Mouse (Mus musculus) adrenal gland, postnatal 25 days (tissue): ENCODE results near the gene Kmt2d. TPM values are rescaled to one million over a fixed set of nuclear protein-coding genes. Genes with fewer than 3 reads are reported as not detected.
A peak's percentile ranks its signal among the peaks of the same experiment; 100 is the strongest.

Experiments
- DNase-seq: peaks from one replicate; pipeline ENCODE4 v3.0.0; 2021; ENCODE audit warnings: mixed read lengths
- total RNA-seq: library from RNA; stranded (reverse); gene quantifications from 2 replicates; pipeline ENCODE4 v1.2.3, GENCODE M21; 2021

Kmt2d gene
- total RNA-seq, 1 experiment from 2014 or later = 83.0 TPM

DNA sequence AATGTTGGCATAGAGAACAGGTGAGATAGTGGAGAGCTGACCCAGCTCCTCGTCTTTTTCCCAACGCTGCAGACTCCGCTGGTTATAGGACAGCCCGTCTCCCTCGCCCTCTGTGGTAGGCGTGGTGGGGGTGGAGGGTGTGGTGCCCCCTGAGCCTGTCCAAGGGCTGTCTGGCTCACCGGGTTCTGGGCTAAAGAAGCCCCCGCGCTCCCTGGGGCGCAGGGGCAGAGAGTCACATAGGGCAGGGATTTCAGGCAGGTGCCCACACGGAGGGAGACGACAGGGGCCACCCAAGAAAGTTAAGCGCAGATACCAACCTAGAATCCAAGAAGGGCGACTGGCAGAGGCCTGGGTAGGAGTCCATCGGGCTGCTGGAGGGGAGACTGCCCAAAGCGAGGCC lies 16.8 kb downstream of the Kmt2d start:
- no peak for DNase-seq

DNA sequence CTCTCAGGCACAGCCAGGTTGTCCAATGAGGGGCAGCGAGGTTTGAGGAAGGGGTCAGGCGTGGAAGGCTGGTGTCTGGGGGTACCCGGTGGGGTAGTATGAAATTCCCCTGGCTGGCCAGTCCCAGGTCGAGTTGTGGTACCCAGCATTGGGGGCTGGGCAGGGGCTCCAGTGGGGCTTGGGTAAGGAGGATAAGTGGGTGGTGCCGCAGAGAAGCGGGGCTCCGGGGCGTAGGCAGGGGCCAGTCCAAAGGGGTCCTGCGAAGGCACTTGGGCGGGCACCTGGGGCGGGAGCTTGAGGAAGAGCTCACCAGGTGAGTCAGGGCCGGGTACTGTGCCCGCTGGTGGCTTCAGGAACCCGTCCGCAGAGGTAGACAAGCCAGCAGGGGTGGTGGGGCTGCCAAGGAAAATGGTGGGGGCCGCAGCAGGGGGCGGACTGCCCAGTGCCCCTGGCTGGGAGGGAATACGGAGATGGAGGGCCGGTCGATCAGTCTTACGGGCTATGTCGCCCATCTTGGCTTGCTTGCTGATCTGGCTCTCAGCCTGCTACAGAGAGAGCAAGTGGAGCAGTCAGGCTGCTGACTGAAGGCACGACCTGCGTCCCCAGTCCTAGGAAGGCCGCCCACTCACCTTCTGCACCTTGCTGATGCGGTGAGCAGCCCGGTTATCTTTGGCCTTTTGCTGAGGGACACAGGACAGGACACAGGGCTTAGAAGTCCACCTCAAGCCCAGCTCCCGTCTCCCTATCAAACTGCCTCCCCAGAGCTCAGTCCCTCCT lies 17.7 kb downstream of the Kmt2d start:
- DNase-seq = no peak

DNA sequence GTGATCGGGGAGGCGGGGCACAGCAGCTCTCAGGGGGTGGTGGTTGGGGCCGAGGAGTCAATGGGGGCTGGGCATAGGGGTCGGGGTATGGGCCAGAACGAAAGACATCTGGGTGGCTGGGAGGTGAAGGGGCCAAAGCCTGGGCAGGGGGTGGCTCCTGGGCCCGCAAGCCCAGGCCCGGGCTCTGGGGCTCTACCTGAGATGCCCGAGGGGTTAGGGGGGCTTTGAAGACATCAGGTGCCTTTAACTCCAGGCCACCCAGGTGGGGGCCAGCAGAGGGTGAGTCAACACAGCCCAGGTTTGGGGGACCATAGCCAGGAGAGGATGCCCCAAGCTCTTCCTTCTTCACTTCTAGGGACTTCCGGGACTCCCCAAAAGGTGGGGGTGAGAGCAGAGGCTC lies 18.3 kb downstream of the Kmt2d start:
- no peak for DNase-seq

DNA sequence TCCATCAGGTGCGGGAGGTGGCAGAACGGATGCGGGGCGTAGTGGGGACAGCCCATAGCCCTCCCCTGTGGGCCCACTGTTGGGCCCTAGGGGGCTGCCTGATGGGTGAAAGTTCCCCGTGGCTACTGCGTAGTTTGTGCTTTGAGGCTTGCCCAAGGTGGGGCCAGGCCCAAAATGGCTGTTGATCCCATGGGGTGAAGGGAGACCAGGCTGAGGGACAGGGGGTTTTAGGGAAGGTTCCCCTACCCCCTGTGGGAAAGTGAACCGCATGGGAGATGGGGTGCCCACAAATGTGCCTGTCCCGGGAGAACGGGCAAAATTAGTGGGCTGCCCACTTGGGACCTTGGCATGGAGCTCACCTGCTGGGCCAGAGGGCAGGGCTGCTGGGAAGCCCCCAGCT lies 18.9 kb downstream of the Kmt2d start:
- DNase-seq = no peak

DNA sequence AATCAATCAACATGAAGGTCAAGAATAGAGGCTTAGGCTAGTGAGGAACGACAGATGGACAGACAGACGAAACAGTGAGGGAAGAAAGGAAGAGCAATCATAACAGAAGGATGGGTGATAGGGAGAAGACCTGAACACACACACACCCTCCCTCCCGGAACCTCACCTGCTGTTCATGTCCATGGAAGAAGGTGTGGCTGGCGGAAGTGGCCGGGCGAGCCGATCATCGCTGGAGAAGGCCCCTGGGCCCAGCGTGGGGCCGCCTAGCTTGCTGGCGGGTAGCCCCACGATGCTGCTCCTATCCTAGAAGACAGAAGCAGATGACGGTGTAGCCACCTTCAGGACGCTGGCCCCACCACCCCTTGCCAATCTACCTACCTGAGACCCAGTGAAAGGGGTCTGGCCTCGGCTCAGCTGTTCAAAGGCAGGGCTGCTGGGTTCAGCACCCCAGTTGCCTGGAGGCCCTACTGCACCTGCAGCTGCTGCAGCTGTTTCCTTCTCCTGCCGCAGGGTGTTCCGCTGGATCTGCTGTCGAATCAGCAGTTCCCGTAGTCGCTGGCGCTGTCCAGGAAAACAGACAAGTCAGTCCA lies 19.7 kb downstream of the Kmt2d start:
- no peak for DNase-seq

DNA sequence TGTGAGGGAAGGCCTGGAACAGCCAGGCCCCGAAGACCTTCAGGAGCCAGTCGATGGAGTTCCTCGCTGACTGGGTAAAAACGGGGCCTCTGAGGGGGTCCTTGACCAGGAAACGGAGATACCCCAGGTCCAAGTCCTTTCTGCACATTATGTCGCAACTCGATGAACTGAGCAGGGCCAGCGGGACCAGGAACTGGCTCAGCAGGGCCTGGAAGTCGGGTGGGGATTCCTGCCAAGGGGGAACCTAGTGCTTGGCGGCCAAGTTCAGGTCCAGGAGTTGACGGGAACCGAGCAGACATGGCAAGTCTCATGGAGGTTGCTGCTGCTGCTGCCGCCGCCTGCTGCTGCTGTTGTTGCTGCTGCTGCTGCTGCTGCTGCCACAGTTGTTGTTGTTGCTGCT lies 20.3 kb downstream of the Kmt2d start:
- DNase-seq = peak; percentile 28

DNA sequence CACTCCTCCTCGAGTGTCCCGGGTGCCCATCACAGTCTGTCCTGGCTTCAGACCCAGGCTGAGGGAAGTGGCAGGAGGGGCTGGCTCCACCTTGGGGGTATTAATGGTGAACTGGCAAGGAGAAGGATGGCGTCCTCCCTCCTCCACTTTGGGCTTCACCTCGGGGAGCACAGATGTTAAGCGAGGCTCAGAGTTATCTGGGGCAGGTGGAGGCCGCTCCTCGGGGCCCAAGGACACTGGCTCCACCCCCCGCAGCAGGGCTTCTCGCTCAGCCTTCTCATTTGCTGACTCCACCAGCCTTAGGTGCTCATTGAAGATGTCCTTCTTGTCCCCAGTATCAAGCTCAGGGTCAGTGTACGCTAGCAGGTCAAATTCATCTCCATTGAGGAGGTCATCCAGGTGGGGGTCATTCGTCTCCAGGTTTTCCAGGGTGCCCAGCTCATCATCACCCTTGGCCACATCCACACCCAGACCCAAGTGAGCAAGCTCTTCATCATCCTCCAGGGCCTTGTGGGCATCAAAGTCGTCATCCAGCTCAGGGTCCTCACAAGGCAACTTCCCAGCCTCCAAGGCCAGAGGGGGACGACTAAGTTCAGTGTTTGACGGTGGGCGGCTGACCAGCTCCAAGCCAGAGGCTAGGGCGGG lies 20.9 kb downstream of the Kmt2d start:
- DNase-seq = no peak

DNA sequence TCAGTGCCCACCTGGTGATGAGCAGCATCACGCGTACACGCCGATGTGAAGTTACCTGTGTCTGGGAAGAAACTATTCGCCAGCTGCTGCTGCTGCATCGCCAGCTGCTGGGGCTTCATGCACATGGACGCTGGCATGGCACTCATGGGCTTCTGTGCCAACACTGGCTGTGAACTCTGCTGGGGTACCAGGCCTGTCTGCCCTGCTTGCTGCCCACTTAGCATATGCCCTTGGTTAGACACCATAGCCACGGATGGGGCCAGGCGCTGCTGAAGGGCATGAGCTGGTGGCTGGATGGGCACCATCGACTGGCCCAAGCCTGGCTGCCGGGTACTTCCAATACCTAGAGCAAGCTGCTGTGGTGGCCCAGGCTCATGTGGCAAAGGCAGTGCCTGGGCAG lies 21.8 kb downstream of the Kmt2d start:
- no peak for DNase-seq

DNA sequence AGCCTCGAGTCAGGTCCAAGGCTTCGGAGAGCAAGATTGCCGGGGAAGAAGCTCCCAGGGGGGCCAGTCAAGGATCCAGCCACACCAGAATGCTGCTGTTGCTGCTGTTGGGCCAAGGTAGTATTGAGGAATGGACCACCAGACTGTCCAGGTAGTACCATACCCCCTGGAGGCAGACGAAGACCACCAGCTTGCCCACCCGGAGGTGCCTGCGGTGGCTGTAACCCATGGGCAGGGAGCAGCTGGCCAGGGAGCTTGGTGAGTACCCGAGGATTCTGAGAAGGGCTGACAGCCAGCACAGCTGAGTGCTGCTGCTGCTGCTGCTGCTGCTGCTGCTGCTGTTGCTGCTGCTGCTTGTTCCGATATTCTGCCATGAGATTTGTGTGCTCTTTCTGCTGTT lies 24.9 kb downstream of the Kmt2d start:
- DNase-seq = no peak

DNA sequence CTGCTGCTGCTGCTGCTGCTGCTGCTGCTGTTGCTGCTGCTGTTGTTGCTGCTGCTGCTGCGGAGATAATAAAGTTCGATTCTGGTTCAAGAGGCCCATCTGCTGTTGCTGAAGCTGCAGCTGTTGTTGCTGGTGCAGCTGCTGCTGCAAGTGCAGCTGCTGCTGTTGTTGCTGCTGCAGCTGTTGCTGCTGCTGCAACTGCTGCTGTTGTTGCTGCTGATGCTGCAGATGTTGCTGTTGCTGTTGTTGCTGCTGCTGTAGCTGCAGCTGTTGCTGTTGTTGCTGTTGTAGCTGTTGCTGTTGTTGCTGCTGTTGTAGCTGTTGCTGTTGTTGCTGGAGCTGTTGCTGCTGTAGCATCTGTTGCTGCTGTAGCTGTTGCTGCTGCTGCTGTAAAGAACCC lies 25.9 kb downstream of the Kmt2d start:
- DNase-seq = no peak

DNA sequence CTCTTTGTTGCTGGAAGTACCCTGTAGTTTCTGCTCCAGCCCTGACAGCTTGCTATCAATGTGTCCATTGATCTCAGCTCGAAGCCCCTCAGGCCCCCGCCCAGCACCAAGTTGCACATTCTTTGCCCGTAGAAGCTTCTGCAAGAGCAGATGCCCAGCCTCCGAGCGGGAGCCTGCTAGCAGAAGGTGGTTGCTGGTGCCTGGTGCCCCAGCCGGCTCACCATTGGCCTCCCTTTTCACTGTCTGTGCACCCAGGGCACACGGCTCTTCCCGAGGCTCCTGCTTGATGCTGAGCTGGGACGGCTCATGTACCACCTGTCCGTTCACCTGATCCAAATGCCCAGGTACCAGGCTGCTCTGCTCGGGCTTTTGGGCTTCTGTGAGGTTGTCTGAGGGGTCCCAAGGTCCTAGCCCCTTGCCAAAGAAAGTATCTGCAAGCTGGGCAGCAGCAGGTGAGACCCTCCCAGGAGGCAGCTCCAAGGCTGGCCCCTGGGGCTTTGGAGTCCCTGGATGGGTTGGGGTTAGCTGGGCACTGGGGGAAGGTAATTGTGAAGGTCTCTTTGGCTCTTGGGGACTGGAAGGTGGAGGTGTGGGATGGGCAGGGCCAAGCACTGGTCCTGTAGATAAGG lies 27.3 kb downstream of the Kmt2d start:
- DNase-seq = no peak

DNA sequence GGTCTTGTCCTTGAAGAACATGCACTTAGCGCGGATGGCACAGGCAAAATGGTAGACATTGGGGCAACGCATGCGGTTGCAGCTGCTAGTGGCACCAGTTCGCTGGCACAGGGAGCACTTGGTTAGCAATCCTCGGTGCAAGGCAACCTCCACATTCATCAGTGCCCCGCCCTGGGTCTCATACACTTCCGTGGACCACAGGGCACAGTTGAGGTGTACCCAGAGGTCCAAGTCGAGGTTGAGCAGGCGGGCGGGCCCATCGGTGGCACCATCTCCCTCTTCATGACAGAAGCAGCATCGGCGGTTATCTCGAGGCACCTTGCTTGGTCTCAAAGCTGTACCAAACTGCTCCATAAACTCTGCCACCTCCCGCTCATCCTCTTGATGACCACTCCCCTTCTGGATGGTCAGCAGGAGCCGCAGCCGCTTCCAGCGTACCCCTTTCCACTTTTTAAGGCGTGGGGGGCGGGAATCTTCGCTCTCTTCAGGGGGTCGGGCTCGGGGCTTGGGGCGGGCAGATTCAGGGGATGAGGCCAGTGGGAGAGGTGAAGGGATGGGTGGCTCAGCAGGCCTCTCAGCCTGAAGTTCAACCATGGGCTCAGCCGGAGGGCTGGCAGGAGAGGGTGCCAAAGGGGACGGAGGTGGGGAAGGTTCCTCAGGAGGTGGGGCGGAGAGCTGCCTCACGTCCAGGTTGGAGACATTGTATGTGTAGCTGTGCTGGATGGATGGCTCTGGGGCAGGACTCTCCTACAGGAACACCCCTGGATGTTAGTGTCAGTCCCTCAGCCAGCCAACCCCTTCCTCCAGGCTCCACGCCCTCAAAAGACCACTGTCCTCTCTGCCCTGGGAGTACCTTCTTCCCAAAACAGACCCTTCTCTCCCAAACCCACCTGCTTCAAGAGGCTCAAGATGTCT lies 31.1 kb downstream of the Kmt2d start:
- no peak for DNase-seq

DNA sequence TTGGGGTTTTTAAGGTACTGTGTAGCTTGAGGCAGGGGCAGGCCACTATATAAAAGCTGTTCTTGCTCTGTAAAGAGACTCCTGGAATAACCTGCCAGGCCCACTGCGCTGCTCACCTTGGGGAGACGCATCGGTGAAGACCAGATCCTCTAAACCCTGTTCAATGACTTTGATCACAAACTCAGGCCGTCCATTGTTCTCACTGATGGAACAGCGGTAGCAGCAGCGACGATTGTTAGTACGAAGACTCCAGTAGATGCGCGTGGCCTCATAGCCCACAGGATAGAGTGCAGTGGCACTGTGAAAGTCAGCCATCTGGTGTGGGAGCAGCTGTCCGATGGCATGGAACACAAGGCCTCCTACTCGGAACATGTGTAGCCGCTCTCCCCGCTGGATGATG lies 31.8 kb downstream of the Kmt2d start:
- no peak for DNase-seq

DNA sequence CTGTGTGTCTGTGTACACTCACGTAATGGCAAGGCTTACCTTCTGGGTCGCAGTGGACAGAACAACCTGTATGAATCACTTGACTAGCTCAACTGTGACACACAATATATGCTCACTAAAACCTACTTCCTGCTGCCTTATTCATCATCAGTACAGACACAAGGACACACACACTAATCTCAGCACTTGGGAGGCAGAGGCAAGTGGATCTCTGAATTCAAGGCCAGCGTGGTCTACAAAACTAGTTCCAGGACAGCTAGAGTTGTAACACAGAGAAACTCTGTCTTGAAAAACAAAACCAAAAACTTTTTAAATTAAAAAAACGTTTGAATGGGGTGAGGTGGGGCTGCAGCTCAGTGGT lies 33.3 kb downstream of the Kmt2d start:
- DNase-seq = no peak

DNA sequence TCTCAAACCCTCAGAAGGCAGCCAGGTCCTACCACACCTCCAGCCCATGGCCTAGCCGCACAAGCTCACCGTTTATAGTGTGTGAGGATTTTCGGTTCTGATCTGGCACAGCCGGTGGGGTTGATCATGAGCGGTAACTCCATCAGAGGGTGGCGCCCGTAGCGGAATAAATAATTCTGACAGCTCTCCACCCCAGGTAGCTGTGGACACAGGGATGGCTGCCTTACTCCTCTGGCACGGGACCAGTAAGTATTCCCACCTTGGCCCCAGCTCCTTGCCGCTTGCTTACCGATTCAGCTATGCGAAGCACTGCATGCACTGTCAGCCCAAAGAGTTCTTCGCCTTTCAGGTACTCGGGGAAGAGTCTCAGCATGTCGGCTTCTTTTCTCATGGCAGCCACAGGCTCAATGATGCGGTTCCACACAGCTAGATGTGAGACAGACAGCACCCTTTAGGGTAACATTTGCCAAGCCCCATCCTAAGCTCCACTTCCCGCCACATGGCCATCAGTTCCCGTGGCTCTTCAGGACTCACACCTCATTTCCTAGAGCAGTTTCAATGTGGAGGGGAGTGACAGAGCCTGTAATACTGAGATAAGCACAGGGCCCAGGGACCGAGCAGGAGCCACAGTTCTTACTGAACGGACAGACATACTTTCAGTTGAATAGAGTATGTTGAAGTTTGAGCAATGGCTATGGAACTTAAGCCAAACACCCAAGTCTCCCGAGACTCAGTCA lies 33.8 kb downstream of the Kmt2d start:
- DNase-seq = no peak

DNA sequence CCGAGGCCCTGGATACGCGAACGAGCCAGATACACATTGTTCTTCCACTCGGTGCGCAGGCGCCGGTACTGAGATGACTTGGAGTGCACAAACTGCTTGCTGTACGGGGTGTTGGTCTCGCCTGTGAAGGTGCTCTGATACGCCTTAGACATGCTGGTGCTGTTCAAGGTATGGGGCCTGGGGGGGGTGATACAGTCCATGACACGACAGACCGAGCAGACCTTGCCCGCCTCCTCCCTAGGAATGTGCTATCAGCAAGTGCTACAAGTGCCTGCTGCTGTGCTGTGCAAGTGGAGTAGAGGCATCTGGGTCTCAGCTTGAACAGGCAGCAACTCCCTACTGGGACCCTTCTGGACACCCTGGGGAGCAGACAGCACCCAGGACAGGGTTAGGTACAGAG lies 35.7 kb downstream of the Kmt2d start:
- DNase-seq = no peak

DNA sequence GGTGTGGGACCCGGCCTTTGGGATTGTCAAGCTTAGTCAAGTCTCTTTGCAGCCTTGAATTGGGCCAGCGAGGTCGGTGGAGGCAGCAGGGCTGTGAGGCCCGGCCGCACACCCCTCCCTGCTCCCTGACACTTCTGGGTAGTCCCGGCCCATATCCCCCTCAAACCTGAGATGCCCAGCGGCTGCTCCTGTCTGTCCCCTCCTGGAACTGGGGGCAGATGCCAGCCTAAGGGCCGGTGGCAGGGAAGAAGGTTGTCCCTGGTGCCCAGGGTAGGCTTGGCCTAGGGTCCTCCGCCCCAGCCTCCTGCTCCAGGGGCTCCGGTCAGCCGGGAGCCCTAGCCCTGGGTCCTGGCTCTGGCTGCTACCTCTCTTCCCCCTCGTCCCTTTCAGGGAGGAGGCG lies 36.9 kb downstream of the Kmt2d start:
- DNase-seq = no peak

DNA sequence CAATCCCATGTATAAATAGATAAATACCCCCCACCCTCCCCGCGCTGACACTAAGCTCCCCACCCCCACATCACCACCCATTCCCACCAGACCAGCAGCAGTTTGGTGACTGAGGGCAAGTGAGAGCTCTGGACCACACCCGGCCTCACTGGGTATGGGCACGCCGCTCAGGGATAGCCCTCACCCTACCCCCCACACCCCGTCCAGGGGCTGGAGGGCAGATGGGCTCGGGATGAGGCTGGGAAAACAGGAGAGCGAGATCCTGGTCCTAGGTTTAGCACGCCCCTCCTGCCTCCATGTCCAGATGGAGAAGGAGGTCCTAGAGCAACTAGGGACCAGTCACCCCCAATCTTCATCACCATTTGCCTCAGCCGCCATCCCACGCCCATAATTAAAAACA lies 37.7 kb downstream of the Kmt2d start:
- DNase-seq = no peak

DNA sequence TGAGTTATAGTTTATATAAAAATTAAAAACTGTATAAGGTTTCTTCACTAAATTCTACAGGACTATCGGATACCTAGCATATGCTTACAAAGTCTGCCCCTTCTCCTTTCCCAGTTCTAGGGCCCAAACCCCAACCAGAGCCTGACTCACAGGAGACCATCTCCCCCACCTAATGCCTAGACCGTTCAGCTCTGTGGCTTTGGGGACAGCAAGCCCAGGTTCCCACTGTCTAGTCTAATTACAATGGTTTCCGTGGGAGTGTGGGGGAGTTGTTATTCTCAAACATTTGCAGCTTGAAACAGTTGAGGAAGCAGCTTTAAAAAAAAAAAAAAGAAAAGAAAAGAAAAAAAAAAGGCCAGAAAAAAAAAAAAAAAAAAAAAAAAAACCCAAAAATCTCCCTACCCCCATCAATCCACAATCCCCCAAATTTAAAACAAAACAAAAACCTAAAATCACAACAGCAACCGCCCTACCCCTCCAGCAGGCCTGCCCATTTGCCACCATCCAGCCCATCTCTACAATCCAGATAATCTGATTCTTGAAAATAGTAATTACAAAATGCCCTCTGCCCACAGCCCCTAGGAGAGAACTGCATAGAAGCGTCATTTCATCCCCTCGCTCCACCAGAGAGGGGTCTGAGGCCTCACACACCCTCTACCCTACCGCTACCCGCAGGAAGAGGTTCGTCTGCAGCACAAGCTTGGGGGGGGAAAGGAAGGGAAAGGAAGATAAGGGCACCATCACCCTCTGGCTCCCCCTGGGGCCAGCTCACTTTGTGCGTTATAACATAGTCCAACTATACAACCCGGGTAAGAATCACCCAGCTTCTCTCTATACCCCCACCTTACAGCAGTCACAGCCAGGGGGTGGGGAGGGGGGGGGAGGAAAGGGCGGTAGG lies 38.6 kb downstream of the Kmt2d start:
- DNase-seq = no peak

DNA sequence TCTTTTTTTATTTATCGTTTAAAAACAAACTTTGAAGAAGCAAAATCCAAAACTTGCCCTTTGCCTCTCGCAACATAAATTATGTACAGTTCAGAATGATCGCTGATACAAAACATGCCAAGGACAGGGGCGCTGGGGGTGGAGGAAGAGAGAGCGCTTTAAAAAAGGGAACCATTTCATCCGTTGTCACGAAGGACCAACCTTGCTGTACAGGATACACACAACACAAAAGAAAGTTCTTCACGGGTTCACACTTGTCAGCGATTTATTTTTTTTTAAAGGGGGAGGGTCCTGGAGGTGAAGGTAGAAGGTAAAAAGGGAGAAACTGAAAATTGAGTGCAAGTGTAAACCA lies 39.3 kb downstream of the Kmt2d start:
- DNase-seq = no peak
